Mouse (Mus musculus) limb, embryonic 15.5 days (tissue): ENCODE results near the gene Gm49325. TPM values are rescaled to one million over a fixed set of nuclear protein-coding genes. Genes with fewer than 3 reads are reported as not detected.

Source experiments
- ATAC-seq: fragments of 200-750 bp; cut with Nextera tagmentation; 2 replicates; pipeline ENCODE4 v1.8.0; 2017; ENCODE audit warnings: low read depth, moderate TSS enrichment; ENCODE audit not compliant: insufficient number of reproducible peaks, low FRiP score, low TSS enrichment
- H3K27ac ChIP-seq: fragments of 300-500 bp; sonication (generic); 2 replicates; pipeline ENCODE4 v1.5.1; 2015; ENCODE audit warnings: moderate library complexity, mild to moderate bottlenecking, inconsistent platforms
- H3K27me3 ChIP-seq: fragments of 300-500 bp; sonication (generic); 2 replicates; pipeline ENCODE4 v1.6.1; 2015; ENCODE audit warnings: inconsistent platforms
- H3K36me3 ChIP-seq: fragments of 300-500 bp; sonication (generic); 2 replicates; pipeline ENCODE4 v1.6.1; 2015; ENCODE audit warnings: inconsistent platforms
- H3K4me1 ChIP-seq: fragments of 300-500 bp; sonication (generic); 2 replicates; pipeline ENCODE4 v1.6.1; 2015; ENCODE audit warnings: inconsistent platforms
- H3K4me2 ChIP-seq: fragments of 300-500 bp; sonication (generic); 2 replicates; pipeline ENCODE4 v1.6.1; 2015; ENCODE audit warnings: mild to moderate bottlenecking, inconsistent platforms
- H3K4me3 ChIP-seq: fragments of 300-500 bp; sonication (generic); 2 replicates; pipeline ENCODE4 v1.5.1; 2015; ENCODE audit warnings: mild to moderate bottlenecking, inconsistent platforms
- H3K9ac ChIP-seq: fragments of 300-500 bp; sonication (generic); 2 replicates; pipeline ENCODE4 v1.6.1; 2015; ENCODE audit warnings: inconsistent platforms
- H3K9me3 ChIP-seq: fragments of 300-500 bp; sonication (generic); 2 replicates; pipeline ENCODE4 v1.6.1; 2016; ENCODE audit warnings: inconsistent platforms
- WGBS: fragments of 180-500 bp; shearing (Covaris S2); methylation state at CpG from one replicate; pipeline ENCODE4 v1.1.7; 2015; 5-methylcytosine and 5-hydroxymethylcytosine counted together
- polyA plus RNA-seq: library from polyadenylated mRNA; unstranded; fragments of >200 nt; fragmentation: Nextera tagmentation; extraction: Ambion mirVana; gene quantifications from 2 replicates; pipeline ENCODE4 v1.2.1, GENCODE M21; 2015

Gene Gm49325
- polyA plus RNA-seq: 1.3 and 1.8 TPM in 2 replicates

DNA sequence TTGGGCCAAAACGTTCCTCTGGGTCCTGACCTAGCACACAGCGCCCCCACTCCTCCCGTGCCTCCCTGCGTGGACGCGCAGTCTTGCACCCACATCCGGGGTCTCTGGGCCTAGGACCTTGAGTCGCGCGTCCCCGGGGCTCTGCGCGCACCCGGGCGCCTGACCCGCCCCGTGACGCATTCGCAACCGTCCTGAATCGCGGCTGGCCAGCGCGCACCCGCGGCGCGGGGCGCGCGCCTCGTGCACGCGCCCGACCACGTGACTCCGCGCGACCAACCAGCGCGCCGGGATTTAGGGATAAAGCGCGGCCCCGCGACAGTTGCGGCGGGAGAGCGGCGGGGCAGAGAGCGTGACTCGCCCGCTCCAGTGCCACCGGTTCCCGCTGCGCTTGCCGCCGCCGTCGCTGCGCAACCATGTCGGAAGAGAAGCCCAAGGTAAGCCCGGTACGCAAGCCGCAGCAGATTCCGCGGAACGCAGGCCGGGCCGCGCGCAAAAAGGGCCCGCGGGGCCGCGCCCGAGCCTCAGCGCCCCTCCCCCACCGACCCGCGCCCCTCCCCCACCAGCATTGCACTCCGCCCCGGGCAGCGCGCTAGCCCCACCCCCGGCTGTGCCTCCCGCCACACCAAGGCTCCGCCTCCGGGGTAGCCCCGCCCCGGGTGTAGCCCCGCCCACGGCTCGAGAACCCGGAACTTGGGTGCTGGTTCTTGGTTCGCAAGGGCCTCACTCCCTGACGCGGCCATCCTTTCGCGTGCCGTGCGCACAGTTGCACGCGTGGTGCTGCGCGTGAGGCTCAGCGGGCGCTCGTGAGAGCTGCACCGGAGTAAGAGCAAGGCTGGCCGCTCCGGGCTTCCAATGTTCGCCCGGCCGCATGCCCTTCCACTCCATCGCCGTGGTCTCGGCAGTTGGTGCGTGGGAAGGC, at the start of gene Gm49325, which contains the start of gene Sumo3:
Gene Gm49325, plus strand, starts transcription at position 290 of the 919 bp plus-strand sequence.
Gene Sumo3, plus strand, starts transcription at position 190 of the 919 bp plus-strand sequence.
- ATAC-seq: peak; percentile 88
- Histone ChIP-seq H3K4me2 (peak within 1 kb of the TSS; percentile 86), H3K27ac (peak within 1 kb of the TSS; percentile 98), H3K4me1 (peaks cover 33% of the 10 kb centered on the region), H3K36me3 (peaks cover 19% of the 10 kb centered on the region), H3K4me3 (peak within 1 kb of the TSS; percentile 79), H3K27me3 (no peaks in the 10 kb centered on the region), H3K9ac (peak within 1 kb of the TSS; percentile 67), H3K9me3 (no peaks in the 10 kb centered on the region)
- 1% methylated on average over 96 of the region's 119 CpGs for WGBS

DNA sequence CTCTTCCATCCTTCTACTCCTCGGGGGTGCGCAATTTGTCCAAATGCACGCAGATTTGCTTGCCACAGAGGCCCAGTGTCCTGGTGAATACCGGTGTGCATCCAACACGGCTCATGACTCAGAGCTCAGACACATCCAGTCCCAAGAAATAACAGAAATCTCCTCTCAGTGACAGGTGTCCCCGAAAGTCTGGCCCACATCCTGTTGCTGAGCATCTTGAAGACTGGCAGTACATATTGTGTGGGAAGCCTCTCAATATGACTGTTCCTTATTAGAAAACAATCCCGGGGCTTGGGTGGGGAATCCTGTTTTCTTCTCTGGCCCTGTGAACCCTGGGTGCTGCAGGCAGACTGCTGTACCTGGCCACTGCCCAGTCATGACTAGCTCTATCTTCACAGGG, 49.4 kb upstream of the Gm49325 start:
- Histone ChIP-seq H3K4me3 (no peak overlapping the region), H3K4me2 (no peak overlapping the region), H3K27ac (no peak overlapping the region), H3K36me3 (no peaks in the 10 kb centered on the region), H3K27me3 (no peaks in the 10 kb centered on the region), H3K9me3 (no peaks in the 10 kb centered on the region), H3K4me1 (no peaks in the 10 kb centered on the region), H3K9ac (no peak overlapping the region)
- WGBS: 91% methylated on average over 7 of the region's 7 CpGs
- no peak for ATAC-seq

DNA sequence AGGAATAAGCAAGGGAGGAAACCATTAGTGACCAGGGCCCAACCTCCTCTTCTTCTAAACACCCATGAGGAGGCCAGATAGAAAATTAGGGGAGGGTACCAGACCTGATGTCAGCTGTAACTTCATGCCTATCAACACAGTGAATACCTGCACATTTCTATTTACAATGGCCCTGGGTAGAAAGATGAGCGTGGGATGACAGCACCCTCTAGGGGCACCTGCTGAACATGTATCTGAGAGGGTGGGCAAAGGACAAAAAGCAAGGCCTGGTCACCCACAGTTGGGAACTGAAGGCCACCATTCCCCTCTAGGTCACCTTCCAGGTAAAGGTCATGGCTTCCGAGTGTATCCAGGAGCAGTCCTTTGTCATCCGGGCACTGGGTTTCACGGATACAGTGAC, 48.4 kb upstream of the Gm49325 start:
- no peaks in the 10 kb centered on the region for H3K9me3 ChIP-seq
- H3K27ac ChIP-seq: no peak overlapping the region
- no peaks in the 10 kb centered on the region for H3K27me3 ChIP-seq
- no peaks in the 10 kb centered on the region for H3K36me3 ChIP-seq
- H3K4me2 ChIP-seq: no peak overlapping the region
- H3K9ac ChIP-seq: no peak overlapping the region
- H3K4me3 ChIP-seq: no peak overlapping the region
- 93% methylated on average over 4 of the region's 4 CpGs for WGBS
- no peaks in the 10 kb centered on the region for H3K4me1 ChIP-seq
- ATAC-seq: no peak

DNA sequence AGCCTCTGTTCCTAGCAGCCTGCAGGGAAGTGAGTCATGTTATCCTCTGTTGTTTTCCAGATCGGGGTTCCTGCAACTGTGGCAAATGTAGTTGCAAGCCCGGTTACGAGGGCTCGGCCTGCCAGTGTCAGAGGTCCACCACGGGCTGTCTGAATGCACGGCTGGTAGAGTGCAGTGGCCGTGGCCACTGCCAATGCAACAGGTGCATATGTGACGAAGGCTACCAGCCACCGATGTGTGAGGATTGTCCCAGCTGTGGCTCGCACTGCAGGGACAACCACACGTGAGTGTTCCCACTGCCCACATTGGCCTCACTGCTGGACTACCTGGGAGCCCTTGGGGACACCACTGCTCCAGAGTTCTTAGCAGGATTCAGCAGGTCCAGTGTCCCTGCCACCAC, 45.9 kb upstream of the Gm49325 start:
- H3K4me3 ChIP-seq: no peak overlapping the region
- H3K27ac ChIP-seq: no peak overlapping the region
- no peaks in the 10 kb centered on the region for H3K36me3 ChIP-seq
- no peaks in the 10 kb centered on the region for H3K27me3 ChIP-seq
- no peaks in the 10 kb centered on the region for H3K4me1 ChIP-seq
- H3K9me3 ChIP-seq: no peaks in the 10 kb centered on the region
- no peak overlapping the region for H3K9ac ChIP-seq
- ATAC-seq: no peak
- no peak overlapping the region for H3K4me2 ChIP-seq
- 84% methylated on average over 11 of the region's 11 CpGs for WGBS

DNA sequence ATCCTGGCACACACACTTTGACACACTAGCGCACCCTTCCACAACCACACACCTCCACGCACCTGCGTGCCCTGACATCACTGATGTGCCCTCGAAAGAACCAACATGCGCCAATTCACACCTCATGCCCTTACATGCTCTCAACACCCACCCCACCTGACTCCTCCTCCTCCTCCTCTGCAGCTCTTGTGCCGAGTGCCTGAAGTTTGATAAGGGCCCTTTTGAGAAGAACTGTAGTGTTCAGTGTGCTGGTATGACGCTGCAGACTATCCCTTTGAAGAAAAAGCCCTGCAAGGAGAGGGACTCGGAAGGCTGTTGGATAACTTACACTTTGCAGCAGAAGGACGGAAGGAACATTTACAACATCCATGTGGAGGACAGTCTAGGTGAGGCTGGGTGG, 45.2 kb upstream of the Gm49325 start:
- Histone ChIP-seq H3K9ac (no peak overlapping the region), H3K27ac (no peak overlapping the region), H3K9me3 (no peaks in the 10 kb centered on the region), H3K4me3 (no peak overlapping the region), H3K4me1 (no peaks in the 10 kb centered on the region), H3K36me3 (no peaks in the 10 kb centered on the region), H3K27me3 (no peaks in the 10 kb centered on the region), H3K4me2 (no peak overlapping the region)
- ATAC-seq: no peak
- 85% methylated on average over 9 of the region's 9 CpGs for WGBS

DNA sequence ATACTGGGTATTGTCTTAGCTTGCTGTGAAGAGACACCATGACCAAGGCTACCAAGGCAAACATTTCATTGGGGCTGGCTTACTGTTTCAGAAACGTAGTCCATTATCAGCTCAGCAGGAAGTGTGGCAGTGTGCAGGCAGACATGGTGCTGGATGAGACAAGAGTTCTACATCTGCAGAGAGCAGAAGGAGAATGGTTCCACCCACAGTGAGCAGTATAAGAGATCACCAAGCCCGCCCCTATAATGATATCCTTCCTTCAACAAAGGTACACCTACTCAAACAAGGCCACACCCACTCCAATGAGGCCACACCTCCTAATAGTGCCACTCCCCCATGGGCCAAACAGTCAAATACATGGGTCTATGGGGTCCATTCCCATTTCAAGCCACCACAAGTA, 44.5 kb upstream of the Gm49325 start:
- H3K9me3 ChIP-seq: no peaks in the 10 kb centered on the region
- 75% methylated on average over 2 of the region's 2 CpGs for WGBS
- H3K27ac ChIP-seq: no peak overlapping the region
- H3K4me2 ChIP-seq: no peak overlapping the region
- no peak overlapping the region for H3K9ac ChIP-seq
- H3K4me3 ChIP-seq: no peak overlapping the region
- H3K4me1 ChIP-seq: no peaks in the 10 kb centered on the region
- no peak for ATAC-seq
- no peaks in the 10 kb centered on the region for H3K27me3 ChIP-seq
- H3K36me3 ChIP-seq: no peaks in the 10 kb centered on the region

DNA sequence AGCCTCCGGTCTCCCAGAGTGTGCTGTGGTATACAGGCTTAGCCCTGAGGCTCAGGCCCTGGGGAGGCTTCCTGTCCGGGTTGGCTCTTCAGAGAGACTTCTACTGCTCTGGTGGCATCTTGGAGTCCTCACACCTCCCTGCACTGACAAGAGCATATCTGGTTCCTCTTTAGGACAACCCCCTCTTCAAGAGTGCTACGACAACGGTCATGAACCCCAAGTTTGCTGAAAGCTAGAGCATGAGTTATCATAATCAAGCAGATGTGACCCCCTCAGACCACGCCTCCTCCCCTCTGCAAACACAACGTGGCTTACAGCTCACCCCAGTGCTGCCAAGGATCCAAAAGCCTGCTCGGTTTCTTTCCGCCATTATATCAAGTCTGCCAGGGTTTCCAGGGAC, 41.0 kb upstream of the Gm49325 start:
- Histone ChIP-seq H3K27ac (no peak overlapping the region), H3K36me3 (no peaks in the 10 kb centered on the region), H3K27me3 (no peaks in the 10 kb centered on the region), H3K4me2 (no peak overlapping the region), H3K9ac (no peak overlapping the region), H3K4me1 (0 out of 2 replicates have a peak, but pooled peaks cover 2% of the 10 kb centered on the region), H3K9me3 (no peaks in the 10 kb centered on the region), H3K4me3 (no peak overlapping the region)
- no peak for ATAC-seq
- WGBS: 79% methylated on average over 8 of the region's 8 CpGs

DNA sequence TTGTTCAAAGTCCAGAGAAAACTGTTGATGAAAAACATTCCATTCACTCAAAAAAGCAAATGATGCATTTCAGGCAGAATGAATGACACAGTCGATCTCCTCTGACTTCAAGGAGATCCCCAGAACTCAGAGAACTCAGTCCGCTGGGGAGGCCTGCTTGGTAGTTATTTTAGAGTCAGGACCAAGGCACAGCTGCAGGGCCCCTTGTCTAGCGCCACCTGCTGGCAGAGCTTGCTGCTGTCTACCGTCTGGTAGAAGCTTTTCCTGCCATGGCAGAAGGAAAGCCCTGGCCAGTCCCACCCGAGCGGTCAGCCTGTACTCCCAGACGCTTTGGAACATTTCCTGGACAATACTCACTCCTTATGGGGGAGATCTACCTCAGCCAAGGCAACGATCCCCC, 39.3 kb upstream of the Gm49325 start:
- WGBS: 40% methylated on average over 8 of the region's 8 CpGs
- Histone ChIP-seq H3K27me3 (no peaks in the 10 kb centered on the region), H3K27ac (no peak overlapping the region), H3K36me3 (no peaks in the 10 kb centered on the region), H3K4me3 (no peak overlapping the region), H3K9me3 (no peaks in the 10 kb centered on the region), H3K4me1 (0 out of 2 replicates have a peak, but pooled peaks cover 2% of the 10 kb centered on the region), H3K9ac (no peak overlapping the region), H3K4me2 (no peak overlapping the region)
- no peak for ATAC-seq

DNA sequence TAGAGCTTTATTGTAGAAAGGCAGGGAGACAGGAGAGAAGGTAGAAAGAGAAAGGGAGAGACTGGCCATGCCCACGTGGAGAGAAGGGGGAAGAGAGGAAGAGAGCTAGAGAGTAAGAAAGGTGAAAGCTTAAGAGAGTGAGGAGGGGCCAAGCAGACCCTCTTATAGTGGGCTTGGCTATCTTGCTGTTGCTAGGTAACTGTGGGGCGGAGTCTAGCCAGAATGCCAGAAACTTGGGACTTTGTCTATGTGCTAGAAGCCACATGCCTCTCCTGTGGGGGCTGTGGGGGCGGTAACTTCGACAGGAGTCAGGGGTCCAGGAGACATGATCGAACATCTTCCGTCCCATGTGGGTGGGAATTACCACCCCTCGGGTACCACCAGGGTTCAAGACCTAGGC, 36.5 kb upstream of the Gm49325 start:
- no peak overlapping the region for H3K4me2 ChIP-seq
- H3K4me1 ChIP-seq: 0 out of 2 replicates have a peak, but pooled peaks cover 5% of the 10 kb centered on the region
- peak overlapping the region; percentile 17; the same call in 1 of the 2 replicates for H3K27ac ChIP-seq
- H3K4me3 ChIP-seq: no peak overlapping the region
- ATAC-seq: no peak
- WGBS: 41% methylated on average over 7 of the region's 7 CpGs
- no peak overlapping the region for H3K9ac ChIP-seq
- H3K36me3 ChIP-seq: no peaks in the 10 kb centered on the region
- H3K27me3 ChIP-seq: no peaks in the 10 kb centered on the region
- H3K9me3 ChIP-seq: no peaks in the 10 kb centered on the region

DNA sequence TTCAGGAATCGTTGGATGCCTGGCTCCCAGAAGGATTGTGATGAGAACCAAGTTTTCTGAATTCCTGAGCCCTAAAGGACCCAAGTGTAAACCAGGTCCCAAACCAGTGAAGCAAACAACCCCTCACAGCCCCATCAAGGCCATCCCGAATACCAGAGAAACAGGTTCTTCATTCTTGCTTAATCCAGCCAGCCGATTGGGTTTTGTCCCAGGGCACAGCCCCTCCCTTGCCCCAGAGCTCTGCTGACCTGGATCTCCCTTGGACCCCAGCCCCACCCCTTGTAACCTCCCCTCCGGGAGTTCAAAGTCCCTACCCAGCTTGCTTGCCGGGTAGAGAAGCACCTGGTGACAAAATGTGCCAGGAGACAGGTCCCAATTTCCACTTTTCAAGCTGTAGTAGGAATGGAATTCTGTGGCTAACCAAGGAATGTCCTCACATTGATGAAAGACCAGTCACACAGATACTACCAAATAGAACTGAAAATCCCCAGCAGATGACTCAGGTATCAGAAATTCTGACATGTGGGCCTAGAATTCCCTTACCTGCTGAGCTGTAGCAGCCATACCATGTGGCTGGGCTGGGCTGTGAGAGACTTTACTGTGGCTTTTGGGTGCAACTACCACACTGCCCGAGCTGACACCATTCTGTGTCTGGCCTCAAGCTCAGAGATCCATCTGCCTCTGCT, 35.9 kb upstream of the Gm49325 start:
- Histone ChIP-seq H3K4me2 (no peak overlapping the region), H3K36me3 (no peaks in the 10 kb centered on the region), H3K27me3 (no peaks in the 10 kb centered on the region), H3K27ac (peak overlapping the region; percentile 17; the same call in 1 of the 2 replicates), H3K4me3 (no peak overlapping the region), H3K9me3 (no peaks in the 10 kb centered on the region), H3K4me1 (0 out of 2 replicates have a peak, but pooled peaks cover 5% of the 10 kb centered on the region), H3K9ac (no peak overlapping the region)
- no peak for ATAC-seq
- 41% methylated on average over 6 of the region's 6 CpGs for WGBS

DNA sequence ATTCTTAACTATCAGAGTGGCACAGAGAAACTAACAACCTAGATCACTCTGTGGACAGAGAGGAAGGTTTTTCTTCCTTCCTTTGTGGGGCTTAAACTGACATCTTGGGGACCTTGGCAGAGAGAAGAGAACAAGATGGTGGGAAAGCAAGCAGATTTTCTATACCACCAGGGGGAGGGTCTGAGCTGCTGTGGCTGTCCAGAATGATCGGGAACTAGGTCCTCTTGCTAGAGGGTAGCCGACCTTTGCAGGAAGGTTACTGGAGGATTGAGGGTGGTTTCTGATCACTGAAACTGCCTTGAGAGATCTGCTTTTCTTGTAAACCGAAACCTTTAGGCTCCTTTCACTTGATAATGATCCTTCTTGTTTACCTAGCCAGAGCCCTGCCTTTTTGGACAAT, 33.8 kb upstream of the Gm49325 start:
- WGBS: 21% methylated on average over 3 of the region's 3 CpGs
- no peak for ATAC-seq
- no peak overlapping the region for H3K4me2 ChIP-seq
- H3K9ac ChIP-seq: no peak overlapping the region
- H3K4me3 ChIP-seq: no peak overlapping the region
- H3K4me1 ChIP-seq: 0 out of 2 replicates have a peak, but pooled peaks cover 5% of the 10 kb centered on the region
- H3K36me3 ChIP-seq: no peaks in the 10 kb centered on the region
- H3K9me3 ChIP-seq: no peaks in the 10 kb centered on the region
- H3K27ac ChIP-seq: no peak overlapping the region
- no peaks in the 10 kb centered on the region for H3K27me3 ChIP-seq

DNA sequence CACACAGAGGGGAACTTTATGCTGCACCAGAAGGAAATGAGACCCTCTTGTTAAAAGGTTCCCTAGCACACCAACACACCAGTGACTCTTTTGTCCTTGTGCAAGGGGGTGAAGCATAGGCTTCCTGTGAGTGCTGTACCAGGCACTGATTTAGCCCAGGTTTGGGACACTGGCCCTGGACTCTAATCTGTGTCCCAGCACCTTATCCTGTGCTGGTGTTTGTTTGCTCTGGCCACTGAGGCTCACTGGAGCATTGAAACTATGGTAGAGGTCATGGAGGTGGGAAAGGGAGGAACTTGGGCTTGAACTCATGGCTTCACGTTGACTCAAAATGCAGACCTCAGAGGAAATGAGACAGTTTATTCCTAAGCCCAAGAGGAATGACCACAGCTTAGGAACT, 32.8 kb upstream of the Gm49325 start:
- Histone ChIP-seq H3K27ac (no peak overlapping the region), H3K36me3 (no peaks in the 10 kb centered on the region), H3K9ac (no peak overlapping the region), H3K27me3 (no peaks in the 10 kb centered on the region), H3K4me3 (no peak overlapping the region), H3K4me2 (no peak overlapping the region), H3K9me3 (no peaks in the 10 kb centered on the region), H3K4me1 (0 out of 2 replicates have a peak, but pooled peaks cover 5% of the 10 kb centered on the region)
- ATAC-seq: no peak
- WGBS: 73% methylated on average over 1 of the region's 1 CpGs
